Comparison of ENCODE assay signal across 11 mouse cellular contexts in the genomic region with DNA sequence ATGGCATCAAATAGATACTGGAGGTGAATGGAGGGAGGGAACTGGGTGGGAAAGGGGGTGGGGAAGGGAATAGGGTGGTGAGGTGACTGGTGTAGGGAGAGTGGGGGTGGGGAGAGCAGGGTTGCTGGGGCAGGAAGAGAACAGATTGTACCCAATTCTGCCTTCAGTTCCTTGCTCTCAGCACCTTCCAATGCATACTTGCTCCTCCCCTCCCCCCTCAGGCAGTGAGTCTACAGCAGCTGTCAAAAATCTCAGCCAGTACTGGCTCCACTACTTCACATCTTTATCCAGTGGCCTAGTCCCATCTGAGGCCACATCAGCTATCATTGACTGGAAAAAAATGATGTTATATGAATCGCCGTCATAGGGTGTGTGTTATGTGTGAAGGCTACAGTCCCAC. TPM values are rescaled to one million over a fixed set of nuclear protein-coding genes. Genes with fewer than 3 reads are reported as not detected.
DNase-seq lines count a peak whose midpoint lies in the region; ATAC-seq lines count a peak whose summit lies in the region.
"Had no signal": no experiment of that assay in that cellular context is flagged by ENCODE, and none has a peak within 500 bp of the region (broad histone marks: within the 10 kb centered on the region; RNA-seq: fewer than 3 reads in every experiment).

No protein-coding gene starts in this region.

- 0 out of 2 replicates have a peak, but pooled peaks cover 2% of the 10 kb centered on the region for H3K4me1 ChIP-seq in forebrain, embryonic 13.5 days
- peaks cover 8% of the 10 kb centered on the region for H3K4me1 ChIP-seq in forebrain, embryonic 10.5 days
- no peaks in the 10 kb centered on the region for H3K4me1 ChIP-seq in liver, embryonic 12.5 days

- no peak overlapping the region for H3K27ac ChIP-seq in forebrain, embryonic 13.5 days
- no peak overlapping the region for H3K27ac ChIP-seq in forebrain, embryonic 10.5 days
- H3K27ac ChIP-seq in liver, embryonic 12.5 days, result no peak overlapping the region
- H3K27ac ChIP-seq: embryonic facial prominence, embryonic 10.5 days; heart, adult 2 months had no signal

- no peaks in the 10 kb centered on the region for H3K27me3 ChIP-seq in forebrain, embryonic 13.5 days
- peaks cover 15% of the 10 kb centered on the region; the same call in 1 of the 2 replicates for H3K27me3 ChIP-seq in forebrain, embryonic 10.5 days (ENCODE audit: poor library complexity, severe bottlenecking)
- H3K27me3 ChIP-seq in liver, embryonic 12.5 days (replicated peaks), result no peaks in the 10 kb centered on the region

- WGBS in forebrain, embryonic 13.5 days, result 92% methylated on average over 2 of the region's 2 CpGs
- WGBS in forebrain, embryonic 10.5 days, result 92% methylated on average over 2 of the region's 2 CpGs
- WGBS in liver, embryonic 12.5 days (ENCODE audit: insufficient replicate concordance), result 79% methylated on average over 2 of the region's 2 CpGs

- H3K9me3 ChIP-seq in forebrain, embryonic 13.5 days (replicated peaks), result no peaks in the 10 kb centered on the region
- H3K9me3 ChIP-seq in forebrain, embryonic 10.5 days, result no peaks in the 10 kb centered on the region
- H3K9me3 ChIP-seq in liver, embryonic 12.5 days (replicated peaks), result no peaks in the 10 kb centered on the region
- H3K9me3 ChIP-seq: embryonic facial prominence, embryonic 10.5 days had no signal

- DNase-seq in forebrain, embryonic 10.5 days (ENCODE audit: extremely low spot score, low spot score), result no peak
- peak; percentile 20 for DNase-seq in kidney, adult 11 months
- DNase-seq in kidney, adult 18-20 months, result no peak
- peak; percentile 34 for DNase-seq in urinary bladder, postnatal 14 days (ENCODE audit: low spot score)
- no peak for DNase-seq in urinary bladder, postnatal 10 days (ENCODE audit: low spot score)
- no peak for DNase-seq in right cerebral cortex, adult 18-20 months
- DNase-seq: cerebellum, adult 11-12 months had no signal

- H3K9ac ChIP-seq in forebrain, embryonic 13.5 days, result no peak overlapping the region
- no peak overlapping the region for H3K9ac ChIP-seq in liver, embryonic 12.5 days

- H3K36me3 ChIP-seq in forebrain, embryonic 13.5 days (ENCODE audit: poor library complexity, severe bottlenecking), result no peaks in the 10 kb centered on the region
- H3K36me3 ChIP-seq in forebrain, embryonic 10.5 days (replicated peaks), result no peaks in the 10 kb centered on the region
- H3K36me3 ChIP-seq in liver, embryonic 12.5 days, result no peaks in the 10 kb centered on the region
- H3K36me3 ChIP-seq: embryonic facial prominence, embryonic 10.5 days had no signal

- H3K4me3 ChIP-seq in forebrain, embryonic 13.5 days, result no peak overlapping the region
- H3K4me3 ChIP-seq in forebrain, embryonic 10.5 days, result no peak overlapping the region
- no peak overlapping the region for H3K4me3 ChIP-seq in liver, embryonic 12.5 days
- H3K4me3 ChIP-seq: embryonic facial prominence, embryonic 10.5 days; heart, adult 2 months had no signal

- H3K4me2 ChIP-seq in forebrain, embryonic 13.5 days, result no peak overlapping the region
- H3K4me2 ChIP-seq in liver, embryonic 12.5 days, result no peak overlapping the region

- peak; percentile 39 for ATAC-seq in forebrain, embryonic 13.5 days
- no peak for ATAC-seq in liver, embryonic 12.5 days

RNA-seq across cellular contexts. Expression of gene Prss23, which starts 48.5 kb away (rescaled TPM):
- polyA plus RNA-seq in forebrain, embryonic 13.5 days (2015; fragmentation: Nextera tagmentation; extraction: Ambion mirVana), result 13.0 and 13.8 TPM in 2 replicates
- 32.0 and 36.5 TPM in 2 replicates for polyA plus RNA-seq in forebrain, embryonic 10.5 days (2016; fragmentation: Nextera tagmentation; extraction: Ambion mirVana)
- polyA plus RNA-seq in liver, embryonic 12.5 days (2016; fragmentation: Nextera tagmentation; extraction: Ambion mirVana), result 5.4 and 6.2 TPM in 2 replicates

Comparison
In these comparisons a context has a peak if more than half of its experiments do, and no peak if none do; other contexts are left out.
1. DNase-seq: peak in kidney, adult 11 months (single experiment) and urinary bladder, postnatal 14 days (single experiment); none in forebrain, embryonic 10.5 days (single experiment), kidney, adult 18-20 months (single experiment), urinary bladder, postnatal 10 days (single experiment) and right cerebral cortex, adult 18-20 months (single experiment).